Mouse (Mus musculus): ENCODE results near the gene Ppp1r12a. TPM values are rescaled to one million over a fixed set of nuclear protein-coding genes. Genes with fewer than 3 reads are reported as not detected.

Ppp1r12a gene
- polyA plus RNA-seq, 1 experiment from 2014 or later = 64.9 TPM

GRCm38 (mm10) chr10:108198945-108199344 lies 37.0 kb downstream of the Ppp1r12a start:
- DNase-seq (ENCODE audit: low spot score) = no peak

GRCm38 (mm10) chr10:108202126-108202525 lies 40.1 kb downstream of the Ppp1r12a start:
- H3K4me2 ChIP-seq (ENCODE audit: low read length) = no peak overlapping the region
- H3K27me3 ChIP-seq (replicated peaks; ENCODE audit: control insufficient read depth, insufficient read depth, low read length) = no peaks in the 10 kb centered on the region
- 70% methylated on average over 4 of the region's 4 CpGs for WGBS
- 0 out of 2 replicates have a peak, but pooled peaks cover 4% of the 10 kb centered on the region for H3K36me3 ChIP-seq (ENCODE audit: control insufficient read depth, insufficient read depth, low read length)
- no peaks in the 10 kb centered on the region for H3K4me1 ChIP-seq (ENCODE audit: control insufficient read depth, insufficient read depth, low read length)
- H3K27ac ChIP-seq (ENCODE audit: low read depth, low read length) = 0 out of 2 replicates have a peak overlapping the region, but pooled peaks have one; percentile 9
- DNase-seq (ENCODE audit: low spot score) (peak; percentile 9), ATAC-seq (no peak)
- no peak overlapping the region for H3K4me3 ChIP-seq (ENCODE audit: low read depth, low read length)
- H3K9me3 ChIP-seq (replicated peaks; ENCODE audit: control insufficient read depth, low read length) = no peaks in the 10 kb centered on the region
- no peak overlapping the region for H3K9ac ChIP-seq (ENCODE audit: low read length)

More at GRCm38 (mm10) chr10:108198945-108199344, 37.0 kb downstream of the Ppp1r12a start:
- 93% methylated on average over 2 of the region's 2 CpGs for WGBS
- H3K4me2 ChIP-seq (ENCODE audit: low read length) = no peak overlapping the region
- H3K36me3 ChIP-seq (ENCODE audit: control insufficient read depth, insufficient read depth, low read length) = 0 out of 2 replicates have a peak, but pooled peaks cover 4% of the 10 kb centered on the region
- no peak overlapping the region for H3K27ac ChIP-seq (ENCODE audit: low read depth, low read length)
- no peaks in the 10 kb centered on the region for H3K9me3 ChIP-seq (replicated peaks; ENCODE audit: control insufficient read depth, low read length)
- no peaks in the 10 kb centered on the region for H3K4me1 ChIP-seq (ENCODE audit: control insufficient read depth, insufficient read depth, low read length)
- H3K27me3 ChIP-seq (replicated peaks; ENCODE audit: control insufficient read depth, insufficient read depth, low read length) = no peaks in the 10 kb centered on the region
- no peak for ATAC-seq
- no peak overlapping the region for H3K9ac ChIP-seq (ENCODE audit: low read length)
- H3K4me3 ChIP-seq (ENCODE audit: low read depth, low read length) = no peak overlapping the region

- Histone ChIP-seq H3K27ac (ENCODE audit: low read depth, low read length) (no peak overlapping the region), H3K4me1 (ENCODE audit: control insufficient read depth, insufficient read depth, low read length) (no peaks in the 10 kb centered on the region), H3K4me2 (ENCODE audit: low read length) (no peak overlapping the region), H3K9me3 (replicated peaks; ENCODE audit: control insufficient read depth, low read length) (no peaks in the 10 kb centered on the region), H3K4me3 (ENCODE audit: low read depth, low read length) (no peak overlapping the region), H3K9ac (ENCODE audit: low read length) (no peak overlapping the region), H3K27me3 (replicated peaks; ENCODE audit: control insufficient read depth, insufficient read depth, low read length) (no peaks in the 10 kb centered on the region), H3K36me3 (ENCODE audit: control insufficient read depth, insufficient read depth, low read length) (0 out of 2 replicates have a peak, but pooled peaks cover 4% of the 10 kb centered on the region)
- ATAC-seq (no peak), DNase-seq (ENCODE audit: low spot score) (no peak)
Observed at GRCm38 (mm10) chr10:108203440-108203839, 41.4 kb downstream of the Ppp1r12a start.

GRCm38 (mm10) chr10:108209396-108209795 lies 47.4 kb downstream of the Ppp1r12a start:
- no peak for DNase-seq (ENCODE audit: low spot score)
- Histone ChIP-seq H3K9ac (ENCODE audit: low read length) (no peak overlapping the region), H3K27ac (ENCODE audit: low read depth, low read length) (no peak overlapping the region), H3K4me1 (ENCODE audit: control insufficient read depth, insufficient read depth, low read length) (no peaks in the 10 kb centered on the region), H3K36me3 (ENCODE audit: control insufficient read depth, insufficient read depth, low read length) (no peaks in the 10 kb centered on the region), H3K9me3 (replicated peaks; ENCODE audit: control insufficient read depth, low read length) (no peaks in the 10 kb centered on the region), H3K4me3 (ENCODE audit: low read depth, low read length) (no peak overlapping the region), H3K4me2 (ENCODE audit: low read length) (no peak overlapping the region), H3K27me3 (replicated peaks; ENCODE audit: control insufficient read depth, insufficient read depth, low read length) (no peaks in the 10 kb centered on the region)
- 88% methylated on average over 5 of the region's 5 CpGs for WGBS
- no peak for ATAC-seq

- H3K9ac ChIP-seq (ENCODE audit: low read length) = no peak overlapping the region
- ATAC-seq = no peak
Observed at GRCm38 (mm10) chr10:108224413-108224812, 62.4 kb downstream of the Ppp1r12a start.

GRCm38 (mm10) chr10:108237049-108237448 lies 75.1 kb downstream of the Ppp1r12a start:
- H3K27me3 ChIP-seq (replicated peaks; ENCODE audit: control insufficient read depth, insufficient read depth, low read length) = no peaks in the 10 kb centered on the region
- no peak overlapping the region for H3K4me2 ChIP-seq (ENCODE audit: low read length)
- peaks cover 18% of the 10 kb centered on the region for H3K36me3 ChIP-seq (ENCODE audit: control insufficient read depth, insufficient read depth, low read length)
- ATAC-seq = no peak
- H3K4me1 ChIP-seq (ENCODE audit: control insufficient read depth, insufficient read depth, low read length) = no peaks in the 10 kb centered on the region
- no peak for DNase-seq (ENCODE audit: low spot score)
- H3K9me3 ChIP-seq (replicated peaks; ENCODE audit: control insufficient read depth, low read length) = no peaks in the 10 kb centered on the region
- no peak overlapping the region for H3K27ac ChIP-seq (ENCODE audit: low read depth, low read length)
- H3K9ac ChIP-seq (ENCODE audit: low read length) = no peak overlapping the region
- WGBS = 93% methylated on average over 3 of the region's 3 CpGs
- no peak overlapping the region for H3K4me3 ChIP-seq (ENCODE audit: low read depth, low read length)

More at GRCm38 (mm10) chr10:108224413-108224812, 62.4 kb downstream of the Ppp1r12a start:
- peaks cover 8% of the 10 kb centered on the region; the same call in 1 of the 2 replicates for H3K36me3 ChIP-seq (ENCODE audit: control insufficient read depth, insufficient read depth, low read length)
- no peaks in the 10 kb centered on the region for H3K4me1 ChIP-seq (ENCODE audit: control insufficient read depth, insufficient read depth, low read length)
- H3K9me3 ChIP-seq (replicated peaks; ENCODE audit: control insufficient read depth, low read length) = no peaks in the 10 kb centered on the region
- H3K4me2 ChIP-seq (ENCODE audit: low read length) = no peak overlapping the region
- WGBS = 91% methylated on average over 5 of the region's 5 CpGs
- H3K27ac ChIP-seq (ENCODE audit: low read depth, low read length) = no peak overlapping the region
- no peaks in the 10 kb centered on the region for H3K27me3 ChIP-seq (replicated peaks; ENCODE audit: control insufficient read depth, insufficient read depth, low read length)
- no peak for DNase-seq (ENCODE audit: low spot score)
- H3K4me3 ChIP-seq (ENCODE audit: low read depth, low read length) = no peak overlapping the region

- no peak overlapping the region for H3K9ac ChIP-seq (ENCODE audit: low read length)
- peaks cover 27% of the 10 kb centered on the region for H3K36me3 ChIP-seq (ENCODE audit: control insufficient read depth, insufficient read depth, low read length)
- no peak overlapping the region for H3K27ac ChIP-seq (ENCODE audit: low read depth, low read length)
- H3K9me3 ChIP-seq (replicated peaks; ENCODE audit: control insufficient read depth, low read length) = no peaks in the 10 kb centered on the region
- peak; percentile 30 for DNase-seq (ENCODE audit: low spot score)
- 69% methylated on average over 10 of the region's 10 CpGs for WGBS
- no peak overlapping the region for H3K4me2 ChIP-seq (ENCODE audit: low read length)
- no peaks in the 10 kb centered on the region for H3K27me3 ChIP-seq (replicated peaks; ENCODE audit: control insufficient read depth, insufficient read depth, low read length)
- no peaks in the 10 kb centered on the region for H3K4me1 ChIP-seq (ENCODE audit: control insufficient read depth, insufficient read depth, low read length)
- H3K4me3 ChIP-seq (ENCODE audit: low read depth, low read length) = no peak overlapping the region
- no peak for ATAC-seq
Observed at GRCm38 (mm10) chr10:108239061-108239460, 77.1 kb downstream of the Ppp1r12a start.

GRCm38 (mm10) chr10:108250710-108251109 lies 88.7 kb downstream of the Ppp1r12a start:
- Histone ChIP-seq H3K27ac (ENCODE audit: low read depth, low read length) (no peak overlapping the region), H3K4me3 (ENCODE audit: low read depth, low read length) (no peak overlapping the region), H3K9ac (ENCODE audit: low read length) (no peak overlapping the region), H3K36me3 (ENCODE audit: control insufficient read depth, insufficient read depth, low read length) (peaks cover 33% of the 10 kb centered on the region), H3K4me1 (ENCODE audit: control insufficient read depth, insufficient read depth, low read length) (no peaks in the 10 kb centered on the region), H3K4me2 (ENCODE audit: low read length) (no peak overlapping the region), H3K9me3 (replicated peaks; ENCODE audit: control insufficient read depth, low read length) (no peaks in the 10 kb centered on the region), H3K27me3 (replicated peaks; ENCODE audit: control insufficient read depth, insufficient read depth, low read length) (no peaks in the 10 kb centered on the region)
- ATAC-seq (no peak), DNase-seq (ENCODE audit: low spot score) (no peak)
- WGBS = 87% methylated on average over 12 of the region's 12 CpGs

- 68% methylated on average over 1 of the region's 2 CpGs for WGBS
- no peak overlapping the region for H3K27ac ChIP-seq (ENCODE audit: low read depth, low read length)
- H3K4me2 ChIP-seq (ENCODE audit: low read length) = no peak overlapping the region
- H3K4me3 ChIP-seq (ENCODE audit: low read depth, low read length) = no peak overlapping the region
- no peaks in the 10 kb centered on the region for H3K9me3 ChIP-seq (replicated peaks; ENCODE audit: control insufficient read depth, low read length)
- H3K4me1 ChIP-seq (ENCODE audit: control insufficient read depth, insufficient read depth, low read length) = no peaks in the 10 kb centered on the region
- DNase-seq (ENCODE audit: low spot score) (no peak), ATAC-seq (no peak)
- H3K27me3 ChIP-seq (replicated peaks; ENCODE audit: control insufficient read depth, insufficient read depth, low read length) = no peaks in the 10 kb centered on the region
- H3K36me3 ChIP-seq (ENCODE audit: control insufficient read depth, insufficient read depth, low read length) = peaks cover 38% of the 10 kb centered on the region
- H3K9ac ChIP-seq (ENCODE audit: low read length) = no peak overlapping the region
Observed at GRCm38 (mm10) chr10:108251181-108251580, 89.2 kb downstream of the Ppp1r12a start.
